Mouse (Mus musculus) liver, embryonic 16.5 days (tissue): Measurements from ENCODE around the gene Cmtm1. TPM values are rescaled to one million over a fixed set of nuclear protein-coding genes. Genes with fewer than 3 reads are reported as not detected.

ENCODE experiments used
- polyA plus RNA-seq: library from polyadenylated mRNA; unstranded; fragments of >200 nt; fragmentation: Nextera tagmentation; extraction: Ambion mirVana; gene quantifications from 2 replicates; pipeline ENCODE4 v1.2.1, GENCODE M21; 2015

Cmtm1 gene
- polyA plus RNA-seq, 1 experiment from 2014 or later: not detected

Other genes with a start within 250 kb of the Cmtm1 start
- gene Cdh5, start 208.5 kb downstream of the Cmtm1 start, polyA plus RNA-seq: 8.7 and 10.2 TPM in 2 replicates
- gene Bean1, start 139.7 kb downstream of the Cmtm1 start, polyA plus RNA-seq: 0.05 TPM in 1 of 2 replicates, not detected in the other
- gene Tk2, start 61.6 kb downstream of the Cmtm1 start, polyA plus RNA-seq: 5.9 and 6.3 TPM in 2 replicates
- gene Cklf, start 59.3 kb downstream of the Cmtm1 start, polyA plus RNA-seq: 16.4 and 16.7 TPM in 2 replicates
- gene Cmtm2a, start 17.0 kb downstream of the Cmtm1 start, polyA plus RNA-seq: not detected in 2 replicates
- not detected in 2 replicates for gene Gm45711, start 64 bp downstream of the Cmtm1 start, polyA plus RNA-seq
- not detected in 2 replicates for gene Gm11020, start 11.4 kb upstream of the Cmtm1 start, polyA plus RNA-seq
- gene Cmtm2b, start 12.1 kb upstream of the Cmtm1 start, polyA plus RNA-seq: not detected in 2 replicates
- 17.6 and 18.9 TPM in 2 replicates for gene Cmtm3, start 29.3 kb upstream of the Cmtm1 start, polyA plus RNA-seq
- gene Cmtm4, start 85.7 kb upstream of the Cmtm1 start, polyA plus RNA-seq: 0.41 and 0.45 TPM in 2 replicates
- 11.3 and 11.8 TPM in 2 replicates for gene Dync1li2, start 132.9 kb upstream of the Cmtm1 start, polyA plus RNA-seq
- gene Terb1, start 199.8 kb upstream of the Cmtm1 start, polyA plus RNA-seq: 0.02 and 0.08 TPM in 2 replicates
- 23.0 and 28.5 TPM in 2 replicates for gene Nae1, start 224.5 kb upstream of the Cmtm1 start, polyA plus RNA-seq
- 2.0 and 3.4 TPM in 2 replicates for gene Car7, start 224.5 kb upstream of the Cmtm1 start, polyA plus RNA-seq